Mouse (Mus musculus): Measurements from ENCODE around the gene Polr1b. TPM values are rescaled to one million over a fixed set of nuclear protein-coding genes. Genes with fewer than 3 reads are reported as not detected.

Polr1b gene
- polyA plus RNA-seq, 1 experiment from 2014 or later = 21.5 TPM

DNA sequence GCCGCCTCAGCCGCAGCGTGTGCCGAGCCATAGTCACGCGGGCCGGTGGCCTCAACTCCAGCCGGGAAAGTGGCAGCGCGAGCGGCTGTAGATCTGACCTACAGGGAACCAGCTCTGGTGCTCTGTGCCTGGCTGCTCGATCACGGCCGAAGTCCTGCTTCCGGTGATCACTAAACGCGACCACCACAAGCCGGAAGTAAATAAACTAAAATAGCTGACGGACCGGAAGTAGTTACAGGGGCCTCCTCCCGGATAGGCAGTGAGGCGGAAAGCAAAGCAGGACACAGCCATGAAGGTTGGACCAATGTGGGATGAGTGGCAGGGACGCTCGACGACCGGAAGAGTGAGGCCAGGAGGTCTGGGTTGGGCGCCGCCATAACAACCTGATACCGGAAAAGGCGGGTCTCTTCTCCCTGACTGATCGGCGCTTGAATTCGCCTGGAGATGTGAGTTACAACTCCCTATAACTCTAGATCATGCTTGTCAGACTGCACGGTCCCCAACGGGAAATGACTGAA lies 28.7 kb downstream of the Polr1b start, which contains the start of gene Chchd5:
TSS of gene Chchd5 (plus strand) at position 289 of the 518 bp plus-strand sequence.
- ATAC-seq (replicated peaks; ENCODE audit: insufficient number of reproducible peaks, low FRiP score, low TSS enrichment, low read depth) (peak; percentile 100), DNase-seq (ENCODE audit: low spot score) (peak; percentile 98)
- Histone ChIP-seq H3K4me1 (ENCODE audit: control insufficient read depth, insufficient read depth, low read length) (peaks cover 3% of the 10 kb centered on the region), H3K36me3 (replicated peaks; ENCODE audit: control insufficient read depth, insufficient read depth, low read depth, low read length) (peaks cover 15% of the 10 kb centered on the region), H3K4me2 (ENCODE audit: low read depth, low read length) (peak within 1 kb of the TSS; percentile 76), H3K9ac (replicated peaks; ENCODE audit: low read length) (peak within 1 kb of the TSS; percentile 83), H3K9me3 (replicated peaks; ENCODE audit: control insufficient read depth, low read length) (no peaks in the 10 kb centered on the region), H3K27ac (replicated peaks; ENCODE audit: low read depth, low read length) (peak within 1 kb of the TSS; percentile 82), H3K27me3 (ENCODE audit: control insufficient read depth, insufficient read depth, low read length) (no peaks in the 10 kb centered on the region), H3K4me3 (ENCODE audit: low read depth, low read length) (peak within 1 kb of the TSS; percentile 67)
- WGBS = under 1% methylated on average over 35 of the region's 35 CpGs

DNA sequence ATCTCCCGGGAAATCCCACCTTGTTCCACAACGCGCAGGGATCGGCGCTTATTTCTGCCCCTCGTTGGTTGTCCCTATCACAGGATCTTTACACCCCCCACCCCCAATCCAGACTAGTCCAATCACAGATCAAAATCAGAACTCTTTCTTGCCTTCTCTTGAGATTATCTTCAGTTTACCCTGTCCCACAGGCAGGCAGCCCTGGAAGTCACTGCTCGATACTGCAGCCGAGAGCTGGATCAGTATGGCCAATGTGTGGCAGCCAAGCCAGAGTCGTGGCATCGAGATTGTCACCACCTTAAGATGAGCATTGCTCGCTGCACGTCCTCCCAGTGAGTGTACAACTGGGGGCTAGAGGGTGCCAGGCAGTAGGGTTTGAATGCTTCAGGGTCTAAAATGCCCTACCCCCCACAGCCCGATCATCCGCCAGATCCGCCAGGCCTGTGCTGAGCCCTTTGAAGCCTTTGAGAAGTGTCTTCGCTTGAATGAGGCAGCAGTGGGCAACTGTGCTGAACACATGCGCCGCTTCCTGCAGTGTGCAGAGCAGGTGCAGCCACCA lies 29.3 kb downstream of the Polr1b start:
- DNase-seq (ENCODE audit: low spot score) (no peak), ATAC-seq (replicated peaks; ENCODE audit: insufficient number of reproducible peaks, low FRiP score, low TSS enrichment, low read depth) (peak; percentile 34)
- H3K9ac ChIP-seq (replicated peaks; ENCODE audit: low read length) = peak overlapping the region; percentile 60
- peak overlapping the region; percentile 67 for H3K4me3 ChIP-seq (ENCODE audit: low read depth, low read length)
- peaks cover 3% of the 10 kb centered on the region for H3K4me1 ChIP-seq (ENCODE audit: control insufficient read depth, insufficient read depth, low read length)
- H3K4me2 ChIP-seq (ENCODE audit: low read depth, low read length) = peak overlapping the region; percentile 76
- H3K9me3 ChIP-seq (replicated peaks; ENCODE audit: control insufficient read depth, low read length) = no peaks in the 10 kb centered on the region
- H3K36me3 ChIP-seq (replicated peaks; ENCODE audit: control insufficient read depth, insufficient read depth, low read depth, low read length) = peaks cover 15% of the 10 kb centered on the region
- 43% methylated on average over 18 of the region's 18 CpGs for WGBS
- peak overlapping the region; percentile 70 for H3K27ac ChIP-seq (replicated peaks; ENCODE audit: low read depth, low read length)
- no peaks in the 10 kb centered on the region for H3K27me3 ChIP-seq (ENCODE audit: control insufficient read depth, insufficient read depth, low read length)

DNA sequence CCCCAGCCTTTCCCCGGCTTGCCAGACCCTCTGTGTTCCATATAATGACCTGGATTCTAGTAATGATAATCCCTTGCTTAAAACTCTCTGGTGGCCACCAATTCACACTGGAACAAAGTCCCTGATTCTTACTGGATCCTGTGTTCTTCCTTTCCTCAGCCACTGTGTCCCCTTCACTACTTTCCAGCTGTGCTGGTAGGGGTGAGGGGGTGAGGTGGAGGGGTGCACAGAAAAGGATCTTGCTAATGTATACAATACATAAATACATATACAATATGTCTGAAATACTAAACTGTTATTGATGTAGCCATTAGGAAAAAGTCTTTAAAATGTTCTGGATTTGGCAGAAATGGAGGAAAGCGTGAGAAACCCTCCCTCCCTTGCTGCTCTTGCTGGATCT lies 30.0 kb downstream of the Polr1b start:
- no peaks in the 10 kb centered on the region for H3K9me3 ChIP-seq (replicated peaks; ENCODE audit: control insufficient read depth, low read length)
- H3K4me2 ChIP-seq (ENCODE audit: low read depth, low read length) = 0 out of 2 replicates have a peak overlapping the region, but pooled peaks have one; percentile 76
- H3K27me3 ChIP-seq (ENCODE audit: control insufficient read depth, insufficient read depth, low read length) = no peaks in the 10 kb centered on the region
- H3K36me3 ChIP-seq (replicated peaks; ENCODE audit: control insufficient read depth, insufficient read depth, low read depth, low read length) = peaks cover 10% of the 10 kb centered on the region
- peak overlapping the region; percentile 60; the same call in 1 of the 2 replicates for H3K9ac ChIP-seq (replicated peaks; ENCODE audit: low read length)
- 98% methylated on average over 2 of the region's 2 CpGs for WGBS
- DNase-seq (ENCODE audit: low spot score) (no peak), ATAC-seq (replicated peaks; ENCODE audit: insufficient number of reproducible peaks, low FRiP score, low TSS enrichment, low read depth) (no peak)
- H3K4me1 ChIP-seq (ENCODE audit: control insufficient read depth, insufficient read depth, low read length) = peaks cover 3% of the 10 kb centered on the region
- no peak overlapping the region for H3K27ac ChIP-seq (replicated peaks; ENCODE audit: low read depth, low read length)
- no peak overlapping the region for H3K4me3 ChIP-seq (ENCODE audit: low read depth, low read length)

DNA sequence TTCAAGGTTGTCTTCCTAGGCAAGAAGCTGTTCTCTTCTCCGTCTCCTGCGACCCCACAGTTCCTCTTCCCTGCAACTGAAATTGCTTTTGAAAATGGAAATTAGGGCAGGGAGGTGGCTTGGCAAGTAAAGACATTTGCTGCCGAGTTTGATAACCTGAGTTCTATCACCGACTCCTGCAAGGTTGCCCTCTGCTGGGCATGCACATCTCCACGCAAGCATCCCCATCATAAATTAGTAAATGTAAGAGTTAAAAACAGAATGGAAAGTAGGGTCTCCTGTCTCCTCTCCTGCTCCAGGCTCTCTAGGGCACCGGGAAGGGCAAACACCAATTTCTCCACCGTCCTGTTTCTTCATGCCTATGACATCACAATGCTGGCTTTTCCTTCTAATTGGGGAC lies 31.4 kb downstream of the Polr1b start:
- Histone ChIP-seq H3K27me3 (ENCODE audit: control insufficient read depth, insufficient read depth, low read length) (no peaks in the 10 kb centered on the region), H3K9me3 (replicated peaks; ENCODE audit: control insufficient read depth, low read length) (no peaks in the 10 kb centered on the region), H3K4me3 (ENCODE audit: low read depth, low read length) (no peak overlapping the region), H3K36me3 (replicated peaks; ENCODE audit: control insufficient read depth, insufficient read depth, low read depth, low read length) (peaks cover 7% of the 10 kb centered on the region), H3K27ac (replicated peaks; ENCODE audit: low read depth, low read length) (no peak overlapping the region), H3K4me1 (ENCODE audit: control insufficient read depth, insufficient read depth, low read length) (peaks cover 3% of the 10 kb centered on the region), H3K9ac (replicated peaks; ENCODE audit: low read length) (no peak overlapping the region), H3K4me2 (ENCODE audit: low read depth, low read length) (no peak overlapping the region)
- ATAC-seq (replicated peaks; ENCODE audit: insufficient number of reproducible peaks, low FRiP score, low TSS enrichment, low read depth) (no peak), DNase-seq (ENCODE audit: low spot score) (no peak)
- 97% methylated on average over 7 of the region's 7 CpGs for WGBS

DNA sequence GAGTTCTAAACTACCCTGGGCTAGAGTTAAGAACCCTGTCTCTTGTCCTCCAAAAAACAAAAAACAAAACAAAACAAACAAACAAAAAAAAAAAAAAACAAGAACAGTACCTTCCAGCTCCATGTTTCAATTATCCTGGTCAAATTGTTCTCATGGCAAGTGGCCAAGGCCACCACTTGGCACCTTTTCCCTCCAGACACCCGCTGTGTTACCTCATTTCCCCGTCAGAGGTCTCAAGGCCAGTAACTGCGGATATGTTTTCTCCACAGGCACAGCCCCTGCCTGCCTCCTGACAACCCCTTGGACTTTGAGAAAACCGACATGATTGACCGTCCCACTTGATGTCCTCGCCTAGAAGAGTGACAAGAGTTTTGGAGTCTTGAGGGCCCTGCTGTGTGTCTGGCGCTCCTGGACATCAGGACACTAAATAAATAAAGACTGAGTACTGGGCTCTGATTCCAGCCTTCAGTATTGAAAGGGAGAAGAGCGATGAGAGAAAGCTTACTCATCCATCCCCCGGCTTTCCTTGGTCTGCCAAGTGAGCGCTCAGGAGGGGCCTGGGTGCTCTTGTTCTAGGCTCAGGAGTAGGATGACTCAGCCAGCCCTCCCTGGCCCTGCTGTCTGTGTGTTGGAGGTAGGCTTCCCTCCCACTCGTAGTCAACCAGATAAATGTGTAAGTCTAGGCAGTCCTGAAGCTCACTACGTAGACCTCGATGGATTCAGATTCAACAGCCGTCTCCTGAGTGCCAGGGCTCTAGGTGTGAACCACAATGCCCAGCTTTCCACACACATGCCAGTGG lies 32.4 kb downstream of the Polr1b start:
- peaks cover 7% of the 10 kb centered on the region for H3K36me3 ChIP-seq (replicated peaks; ENCODE audit: control insufficient read depth, insufficient read depth, low read depth, low read length)
- H3K9ac ChIP-seq (replicated peaks; ENCODE audit: low read length) = no peak overlapping the region
- no peaks in the 10 kb centered on the region for H3K27me3 ChIP-seq (ENCODE audit: control insufficient read depth, insufficient read depth, low read length)
- H3K4me1 ChIP-seq (ENCODE audit: control insufficient read depth, insufficient read depth, low read length) = peaks cover 3% of the 10 kb centered on the region
- WGBS = 96% methylated on average over 14 of the region's 14 CpGs
- no peak overlapping the region for H3K4me2 ChIP-seq (ENCODE audit: low read depth, low read length)
- H3K27ac ChIP-seq (replicated peaks; ENCODE audit: low read depth, low read length) = no peak overlapping the region
- DNase-seq (ENCODE audit: low spot score) (no peak), ATAC-seq (replicated peaks; ENCODE audit: insufficient number of reproducible peaks, low FRiP score, low TSS enrichment, low read depth) (no peak)
- no peak overlapping the region for H3K4me3 ChIP-seq (ENCODE audit: low read depth, low read length)
- H3K9me3 ChIP-seq (replicated peaks; ENCODE audit: control insufficient read depth, low read length) = no peaks in the 10 kb centered on the region

DNA sequence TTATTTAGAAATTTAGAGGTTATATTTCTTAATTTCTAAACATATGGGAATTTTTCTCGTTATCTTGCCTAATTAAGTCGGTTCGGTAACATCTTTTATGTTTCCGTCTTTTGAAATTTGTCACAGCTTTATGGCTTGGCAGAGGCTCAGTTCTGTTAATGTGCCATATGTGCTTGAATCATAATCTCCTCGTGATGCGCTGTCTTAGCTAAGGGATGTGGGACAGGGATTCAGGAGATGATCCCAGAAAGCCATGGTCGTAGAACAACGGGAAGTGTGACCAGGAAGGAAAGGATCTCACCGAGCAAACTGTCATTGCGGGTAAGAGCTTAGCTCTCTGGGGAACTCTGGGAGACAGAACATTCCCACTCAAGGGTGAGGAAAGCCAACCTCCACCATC lies 39.1 kb downstream of the Polr1b start:
- H3K27ac ChIP-seq (replicated peaks; ENCODE audit: low read depth, low read length) = no peak overlapping the region
- no peaks in the 10 kb centered on the region for H3K36me3 ChIP-seq (replicated peaks; ENCODE audit: control insufficient read depth, insufficient read depth, low read depth, low read length)
- H3K4me2 ChIP-seq (ENCODE audit: low read depth, low read length) = no peak overlapping the region
- ATAC-seq (replicated peaks; ENCODE audit: insufficient number of reproducible peaks, low FRiP score, low TSS enrichment, low read depth) (no peak), DNase-seq (ENCODE audit: low spot score) (no peak)
- no peaks in the 10 kb centered on the region for H3K9me3 ChIP-seq (replicated peaks; ENCODE audit: control insufficient read depth, low read length)
- no peak overlapping the region for H3K4me3 ChIP-seq (ENCODE audit: low read depth, low read length)
- H3K4me1 ChIP-seq (ENCODE audit: control insufficient read depth, insufficient read depth, low read length) = no peaks in the 10 kb centered on the region
- H3K27me3 ChIP-seq (ENCODE audit: control insufficient read depth, insufficient read depth, low read length) = no peaks in the 10 kb centered on the region
- H3K9ac ChIP-seq (replicated peaks; ENCODE audit: low read length) = no peak overlapping the region
- 91% methylated on average over 10 of the region's 10 CpGs for WGBS

DNA sequence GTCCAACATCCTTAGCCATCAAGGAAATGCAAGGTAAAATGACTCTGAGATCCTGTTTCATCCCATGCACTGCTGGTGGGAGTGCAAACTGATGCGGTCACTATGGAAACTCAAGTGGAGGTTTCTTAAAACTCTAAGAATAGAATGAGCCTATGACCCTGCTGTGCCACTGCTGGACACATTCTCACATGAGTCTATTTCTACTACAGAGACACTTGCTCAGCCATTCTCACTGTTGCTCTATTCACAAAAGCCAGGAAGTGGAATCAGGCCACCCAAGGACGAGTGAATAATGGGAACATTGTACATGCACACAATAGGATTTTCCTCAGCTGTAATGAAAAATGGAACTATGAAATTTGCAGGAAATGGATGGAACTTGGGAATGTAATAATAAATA lies 48.0 kb downstream of the Polr1b start:
- Histone ChIP-seq H3K27me3 (ENCODE audit: control insufficient read depth, insufficient read depth, low read length) (no peaks in the 10 kb centered on the region), H3K36me3 (replicated peaks; ENCODE audit: control insufficient read depth, insufficient read depth, low read depth, low read length) (no peaks in the 10 kb centered on the region), H3K9ac (replicated peaks; ENCODE audit: low read length) (no peak overlapping the region), H3K4me1 (ENCODE audit: control insufficient read depth, insufficient read depth, low read length) (no peaks in the 10 kb centered on the region), H3K27ac (replicated peaks; ENCODE audit: low read depth, low read length) (no peak overlapping the region), H3K9me3 (replicated peaks; ENCODE audit: control insufficient read depth, low read length) (no peaks in the 10 kb centered on the region), H3K4me2 (ENCODE audit: low read depth, low read length) (no peak overlapping the region), H3K4me3 (ENCODE audit: low read depth, low read length) (no peak overlapping the region)
- ATAC-seq (replicated peaks; ENCODE audit: insufficient number of reproducible peaks, low FRiP score, low TSS enrichment, low read depth) (no peak), DNase-seq (ENCODE audit: low spot score) (peak; percentile 4)
- 54% methylated on average over 2 of the region's 2 CpGs for WGBS

DNA sequence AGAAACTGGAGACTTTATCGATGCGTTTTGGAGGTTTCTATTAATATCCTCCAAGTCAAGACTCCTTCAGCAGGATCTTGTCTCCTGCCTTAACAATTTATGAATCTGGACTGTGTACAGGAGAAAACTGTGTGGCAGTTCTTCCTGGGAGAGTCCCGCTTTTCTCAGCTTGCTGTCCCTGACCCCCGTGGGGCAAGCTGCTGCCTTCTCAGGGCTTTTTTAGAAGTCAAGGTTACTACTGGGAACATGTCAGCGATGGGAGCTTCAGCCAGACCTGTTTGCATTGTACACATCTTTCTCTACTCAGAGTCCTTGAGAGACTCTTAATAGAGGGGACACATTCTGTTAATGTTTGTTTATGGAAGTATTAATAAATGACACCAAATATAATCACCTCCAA lies 49.6 kb downstream of the Polr1b start:
- H3K9ac ChIP-seq (replicated peaks; ENCODE audit: low read length) = no peak overlapping the region
- ATAC-seq (replicated peaks; ENCODE audit: insufficient number of reproducible peaks, low FRiP score, low TSS enrichment, low read depth) (no peak), DNase-seq (ENCODE audit: low spot score) (no peak)
- H3K36me3 ChIP-seq (replicated peaks; ENCODE audit: control insufficient read depth, insufficient read depth, low read depth, low read length) = no peaks in the 10 kb centered on the region
- no peaks in the 10 kb centered on the region for H3K4me1 ChIP-seq (ENCODE audit: control insufficient read depth, insufficient read depth, low read length)
- H3K4me3 ChIP-seq (ENCODE audit: low read depth, low read length) = no peak overlapping the region
- no peak overlapping the region for H3K27ac ChIP-seq (replicated peaks; ENCODE audit: low read depth, low read length)
- H3K9me3 ChIP-seq (replicated peaks; ENCODE audit: control insufficient read depth, low read length) = no peaks in the 10 kb centered on the region
- H3K4me2 ChIP-seq (ENCODE audit: low read depth, low read length) = no peak overlapping the region
- 80% methylated on average over 5 of the region's 5 CpGs for WGBS
- no peaks in the 10 kb centered on the region for H3K27me3 ChIP-seq (ENCODE audit: control insufficient read depth, insufficient read depth, low read length)
